Mouse (Mus musculus) testis, adult 2 months (tissue): Measurements from ENCODE around the gene Car1. TPM values are rescaled to one million over a fixed set of nuclear protein-coding genes. Genes with fewer than 3 reads are reported as not detected.
"Not testable (repeated sequence)": the region's sequence is repeated elsewhere in the genome, so short reads cannot be mapped to it uniquely, and the experiment has no call there.

Experiments used
- H3K27ac ChIP-seq: fragments of 200-500 bp; 2 replicates; pipeline ENCODE4 v1.5.1; 2012; ENCODE audit warnings: low read depth, low read length; ENCODE audit not compliant: control insufficient read depth, insufficient read depth
- H3K27me3 ChIP-seq: fragments of 200-500 bp; 2 replicates; pipeline ENCODE4 v1.6.1; 2012; ENCODE audit warnings: mild to moderate bottlenecking, low read length, moderate library complexity; ENCODE audit not compliant: control insufficient read depth, insufficient read depth
- H3K36me3 ChIP-seq: fragments of 200-500 bp; 2 replicates; pipeline ENCODE4 v1.6.1; 2012; ENCODE audit warnings: mild to moderate bottlenecking, low read length; ENCODE audit not compliant: control insufficient read depth, insufficient read depth
- H3K4me1 ChIP-seq: fragments of 200-500 bp; 2 replicates; pipeline ENCODE4 v1.6.1; 2012; ENCODE audit warnings: low read length; ENCODE audit not compliant: control insufficient read depth, insufficient read depth
- H3K4me3 ChIP-seq: fragments of 200-500 bp; 2 replicates; pipeline ENCODE4 v1.5.1; 2012; ENCODE audit warnings: low read depth, mild to moderate bottlenecking, low read length, moderate library complexity, mixed read lengths; ENCODE audit not compliant: control insufficient read depth
- CTCF ChIP-seq: fragments of 200-500 bp; IDR thresholded peaks from 2 replicates; pipeline ENCODE4 v1.5.1; 2012; ENCODE audit warnings: low read depth, mild to moderate bottlenecking, inconsistent platforms, low read length, moderate library complexity; ENCODE audit not compliant: control insufficient read depth, insufficient read depth, insufficient replicate concordance
- POLR2A ChIP-seq: fragments of 200-500 bp; IDR thresholded peaks from 2 replicates; pipeline ENCODE4 v1.6.1; 2012; ENCODE audit warnings: low read depth, mild to moderate bottlenecking, inconsistent platforms, low read length, moderate library complexity; ENCODE audit not compliant: control insufficient read depth
- polyA plus RNA-seq: library from polyadenylated mRNA; depleted of rRNA; stranded (reverse); fragments of >200 nt; gene quantifications from 2 replicates; pipeline ENCODE4 v1.2.3, GENCODE M21; 2012; rRNA removed

The Car1 gene
- polyA plus RNA-seq, 1 experiment: 0.20 TPM

DNA sequence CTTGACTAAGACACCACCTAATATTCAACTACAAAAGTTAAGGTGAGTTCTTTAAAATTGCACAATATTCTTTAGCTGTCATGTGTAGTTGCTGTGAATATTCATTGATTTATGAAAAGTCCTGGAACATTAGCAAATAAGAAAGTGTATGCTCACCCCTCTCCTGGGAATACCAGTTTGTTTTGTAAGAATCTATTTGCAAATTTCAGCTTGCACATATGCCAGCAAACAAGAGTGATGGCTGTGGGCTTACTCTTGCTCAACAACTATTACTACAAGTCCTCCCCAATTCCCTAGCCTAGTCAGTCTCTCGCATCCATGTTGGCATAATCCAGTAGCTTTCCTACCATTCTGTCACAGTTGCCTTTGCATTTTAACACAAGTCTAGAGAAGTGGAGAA, 52.5 kb downstream of the Car1 start:
- H3K27me3 ChIP-seq: no peaks in the 10 kb centered on the region
- H3K27ac ChIP-seq: no peak overlapping the region
- H3K4me3 ChIP-seq: no peak overlapping the region
- TF ChIP-seq CTCF: no peak
- TF ChIP-seq POLR2A: no peak
- no peaks in the 10 kb centered on the region for H3K36me3 ChIP-seq
- H3K4me1 ChIP-seq: no peaks in the 10 kb centered on the region

DNA sequence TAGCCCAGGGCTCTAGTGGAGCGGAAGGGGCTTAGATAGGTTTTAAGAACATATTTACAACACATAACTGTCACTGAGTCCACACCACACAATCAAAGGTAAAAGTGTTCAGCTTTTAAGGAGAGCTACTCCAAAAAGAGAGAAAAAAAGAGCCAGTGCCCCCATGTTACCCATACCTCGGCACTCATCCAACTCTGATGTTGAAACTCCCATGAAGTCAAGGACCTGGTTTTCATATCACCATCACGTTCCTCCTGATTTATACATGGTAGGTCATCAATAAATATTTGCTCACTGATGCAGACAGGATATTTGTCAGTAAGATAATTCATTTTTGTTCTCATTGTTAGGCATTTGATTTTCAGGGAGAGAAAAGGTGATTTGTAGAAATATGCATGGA, 62.1 kb downstream of the Car1 start:
- no peaks in the 10 kb centered on the region for H3K4me1 ChIP-seq
- no peak overlapping the region for H3K27ac ChIP-seq
- TF ChIP-seq POLR2A (no peak), CTCF (no peak)
- no peak overlapping the region for H3K4me3 ChIP-seq
- no peaks in the 10 kb centered on the region for H3K27me3 ChIP-seq
- no peaks in the 10 kb centered on the region for H3K36me3 ChIP-seq

DNA sequence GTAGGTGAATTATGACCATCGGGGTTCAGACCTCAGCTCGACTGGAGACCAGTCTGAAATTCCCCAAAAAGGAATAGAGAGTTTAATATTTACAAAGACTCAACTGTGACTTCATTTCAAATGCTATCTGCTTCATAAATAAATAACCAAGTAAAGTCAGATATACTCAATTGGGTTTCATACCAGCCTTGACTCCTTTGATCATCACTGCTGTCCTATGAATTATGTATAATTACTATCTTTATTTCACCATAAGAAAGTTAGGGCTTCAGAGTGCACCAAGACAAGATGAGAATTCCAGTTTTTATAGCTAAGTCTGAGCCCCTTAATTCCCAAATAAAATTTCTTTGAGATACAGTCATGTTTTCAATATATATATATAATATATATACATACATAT, 69.9 kb downstream of the Car1 start:
- Histone ChIP-seq H3K27ac (no peak overlapping the region), H3K4me3 (no peak overlapping the region), H3K4me1 (no peaks in the 10 kb centered on the region), H3K36me3 (no peaks in the 10 kb centered on the region), H3K27me3 (no peaks in the 10 kb centered on the region)
- TF ChIP-seq CTCF (no peak), POLR2A (no peak)

DNA sequence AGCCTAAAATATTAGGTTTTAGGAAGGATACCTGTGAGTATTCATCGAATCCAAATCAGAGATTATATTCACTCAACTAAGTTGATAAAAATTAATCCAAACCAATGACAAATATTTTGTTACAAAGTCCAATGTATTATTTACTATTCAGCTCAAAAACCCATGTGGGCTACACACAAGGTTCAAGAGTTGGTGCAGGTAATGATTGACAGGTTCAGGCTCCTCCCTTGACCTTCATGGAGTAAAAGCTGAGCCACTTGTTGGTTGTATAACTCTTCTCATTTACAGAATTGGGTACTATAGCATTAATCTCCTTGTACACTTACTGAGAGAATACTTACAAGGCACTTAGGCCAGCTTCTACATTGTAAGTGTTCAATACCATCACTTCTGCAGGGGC, 80.7 kb downstream of the Car1 start:
- H3K4me1 ChIP-seq, H3K27me3 ChIP-seq, H3K27ac ChIP-seq, H3K4me3 ChIP-seq, H3K36me3 ChIP-seq: not testable (repeated sequence)

DNA sequence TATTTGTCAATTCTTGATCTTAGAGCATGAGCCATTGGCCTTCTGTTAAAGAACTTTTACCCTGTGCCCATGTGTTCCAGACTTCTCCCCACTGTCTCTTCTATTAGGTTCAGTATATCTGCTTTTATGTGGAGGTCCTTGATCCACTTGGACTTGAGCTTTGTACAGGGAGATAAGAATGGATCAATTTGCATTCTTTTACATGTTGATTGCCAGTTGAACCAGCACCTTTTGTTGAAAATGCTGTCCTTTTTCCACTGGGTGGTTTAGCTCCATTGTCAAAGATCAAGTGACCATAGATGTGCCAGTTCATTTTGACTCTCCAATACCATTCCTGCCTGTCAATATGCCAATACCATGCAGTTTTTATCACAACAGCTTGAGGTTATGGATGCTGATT, 82.7 kb downstream of the Car1 start:
- not testable (repeated sequence) for H3K36me3 ChIP-seq, H3K27me3 ChIP-seq, H3K27ac ChIP-seq, H3K4me3 ChIP-seq, H3K4me1 ChIP-seq

Other genes with a start within 250 kb of the Car1 start
- 4.8 TPM in 2 replicates for gene 1810022K09Rik, start 197.1 kb downstream of the Car1 start, polyA plus RNA-seq
- gene Car13, start 166.6 kb downstream of the Car1 start, polyA plus RNA-seq: 0.34 and 0.42 TPM in 2 replicates
- 8.3 and 21.3 TPM in 2 replicates for gene Car3, start 55.1 kb upstream of the Car1 start, polyA plus RNA-seq
- gene Car2, start 77.9 kb upstream of the Car1 start, polyA plus RNA-seq: 425 and 439 TPM in 2 replicates